Mouse (Mus musculus): ENCODE data around the gene Kctd15. TPM values are rescaled to one million over a fixed set of nuclear protein-coding genes. Genes with fewer than 3 reads are reported as not detected.

The Kctd15 gene
- polyA plus RNA-seq, 1 experiment from 2014 or later = 14.0 TPM

GRCm38 (mm10) chr7:34690111-34690510 lies 33.6 kb upstream of the Kctd15 start:
- no peaks in the 10 kb centered on the region for H3K9me3 ChIP-seq (ENCODE audit: control insufficient read depth, low read length)
- no peak overlapping the region for H3K27ac ChIP-seq (ENCODE audit: low read length)
- H3K36me3 ChIP-seq (ENCODE audit: control insufficient read depth, insufficient read depth, low read length) = no peaks in the 10 kb centered on the region
- no peaks in the 10 kb centered on the region for H3K27me3 ChIP-seq (replicated peaks; ENCODE audit: control insufficient read depth, insufficient read depth, low read length)
- H3K4me3 ChIP-seq (ENCODE audit: low read length) = no peak overlapping the region
- peaks cover 17% of the 10 kb centered on the region for H3K4me1 ChIP-seq (ENCODE audit: control insufficient read depth, insufficient read depth, low read length)
- H3K9ac ChIP-seq (ENCODE audit: low read depth, low read length) = no peak overlapping the region
- no peak overlapping the region for H3K4me2 ChIP-seq (ENCODE audit: low read depth, low read length)
- 67% methylated on average over 13 of the region's 13 CpGs for WGBS
- ATAC-seq = no peak

GRCm38 (mm10) chr7:34689028-34689427 lies 32.5 kb upstream of the Kctd15 start:
- Histone ChIP-seq H3K4me3 (ENCODE audit: low read length) (no peak overlapping the region), H3K27me3 (replicated peaks; ENCODE audit: control insufficient read depth, insufficient read depth, low read length) (no peaks in the 10 kb centered on the region), H3K4me2 (ENCODE audit: low read depth, low read length) (no peak overlapping the region), H3K36me3 (ENCODE audit: control insufficient read depth, insufficient read depth, low read length) (no peaks in the 10 kb centered on the region), H3K9ac (ENCODE audit: low read depth, low read length) (no peak overlapping the region), H3K9me3 (ENCODE audit: control insufficient read depth, low read length) (no peaks in the 10 kb centered on the region), H3K27ac (ENCODE audit: low read length) (no peak overlapping the region), H3K4me1 (ENCODE audit: control insufficient read depth, insufficient read depth, low read length) (peaks cover 17% of the 10 kb centered on the region)
- ATAC-seq = peak; percentile 24; the same call in 1 of the 2 replicates
- WGBS = 12% methylated on average over 6 of the region's 6 CpGs

GRCm38 (mm10) chr7:34685801-34686200 lies 29.3 kb upstream of the Kctd15 start:
- Histone ChIP-seq H3K27me3 (replicated peaks; ENCODE audit: control insufficient read depth, insufficient read depth, low read length) (no peaks in the 10 kb centered on the region), H3K4me1 (ENCODE audit: control insufficient read depth, insufficient read depth, low read length) (peaks cover 17% of the 10 kb centered on the region), H3K27ac (ENCODE audit: low read length) (no peak overlapping the region), H3K9ac (ENCODE audit: low read depth, low read length) (no peak overlapping the region), H3K36me3 (ENCODE audit: control insufficient read depth, insufficient read depth, low read length) (no peaks in the 10 kb centered on the region), H3K4me3 (ENCODE audit: low read length) (no peak overlapping the region), H3K9me3 (ENCODE audit: control insufficient read depth, low read length) (no peaks in the 10 kb centered on the region), H3K4me2 (ENCODE audit: low read depth, low read length) (no peak overlapping the region)
- WGBS = 39% methylated on average over 7 of the region's 7 CpGs
- ATAC-seq = no peak

- Histone ChIP-seq H3K4me1 (ENCODE audit: control insufficient read depth, insufficient read depth, low read length) (peaks cover 17% of the 10 kb centered on the region), H3K36me3 (ENCODE audit: control insufficient read depth, insufficient read depth, low read length) (no peaks in the 10 kb centered on the region), H3K27ac (ENCODE audit: low read length) (no peak overlapping the region), H3K9ac (ENCODE audit: low read depth, low read length) (no peak overlapping the region), H3K4me2 (ENCODE audit: low read depth, low read length) (no peak overlapping the region), H3K27me3 (replicated peaks; ENCODE audit: control insufficient read depth, insufficient read depth, low read length) (no peaks in the 10 kb centered on the region), H3K9me3 (ENCODE audit: control insufficient read depth, low read length) (no peaks in the 10 kb centered on the region), H3K4me3 (ENCODE audit: low read length) (no peak overlapping the region)
- ATAC-seq = peak; percentile 84
- WGBS = 39% methylated on average over 4 of the region's 4 CpGs
Observed at GRCm38 (mm10) chr7:34685176-34685575, 28.6 kb upstream of the Kctd15 start.

- peaks cover 1% of the 10 kb centered on the region for H3K27me3 ChIP-seq (replicated peaks; ENCODE audit: control insufficient read depth, insufficient read depth, low read length)
- WGBS = 57% methylated on average over 15 of the region's 15 CpGs
- no peak overlapping the region for H3K27ac ChIP-seq (ENCODE audit: low read length)
- no peaks in the 10 kb centered on the region for H3K9me3 ChIP-seq (ENCODE audit: control insufficient read depth, low read length)
- H3K4me1 ChIP-seq (ENCODE audit: control insufficient read depth, insufficient read depth, low read length) = peaks cover 6% of the 10 kb centered on the region
- no peak overlapping the region for H3K4me3 ChIP-seq (ENCODE audit: low read length)
- H3K36me3 ChIP-seq (ENCODE audit: control insufficient read depth, insufficient read depth, low read length) = no peaks in the 10 kb centered on the region
- no peak overlapping the region for H3K4me2 ChIP-seq (ENCODE audit: low read depth, low read length)
- H3K9ac ChIP-seq (ENCODE audit: low read depth, low read length) = no peak overlapping the region
- no peak for ATAC-seq
Observed at GRCm38 (mm10) chr7:34680771-34681421, 24.4 kb upstream of the Kctd15 start.

- WGBS = 66% methylated on average over 2 of the region's 2 CpGs
- H3K9ac ChIP-seq (ENCODE audit: low read depth, low read length) = no peak overlapping the region
- no peak overlapping the region for H3K27ac ChIP-seq (ENCODE audit: low read length)
- H3K4me1 ChIP-seq (ENCODE audit: control insufficient read depth, insufficient read depth, low read length) = peaks cover 9% of the 10 kb centered on the region
- H3K4me2 ChIP-seq (ENCODE audit: low read depth, low read length) = no peak overlapping the region
- no peaks in the 10 kb centered on the region for H3K9me3 ChIP-seq (ENCODE audit: control insufficient read depth, low read length)
- no peaks in the 10 kb centered on the region for H3K36me3 ChIP-seq (ENCODE audit: control insufficient read depth, insufficient read depth, low read length)
- peaks cover 12% of the 10 kb centered on the region for H3K27me3 ChIP-seq (replicated peaks; ENCODE audit: control insufficient read depth, insufficient read depth, low read length)
- ATAC-seq = no peak
- H3K4me3 ChIP-seq (ENCODE audit: low read length) = no peak overlapping the region
Observed at GRCm38 (mm10) chr7:34679886-34680285, 23.4 kb upstream of the Kctd15 start.

- Histone ChIP-seq H3K9ac (ENCODE audit: low read depth, low read length) (no peak overlapping the region), H3K4me1 (ENCODE audit: control insufficient read depth, insufficient read depth, low read length) (peaks cover 12% of the 10 kb centered on the region), H3K4me2 (ENCODE audit: low read depth, low read length) (peak overlapping the region; percentile 45), H3K9me3 (ENCODE audit: control insufficient read depth, low read length) (no peaks in the 10 kb centered on the region), H3K27ac (ENCODE audit: low read length) (no peak overlapping the region), H3K27me3 (replicated peaks; ENCODE audit: control insufficient read depth, insufficient read depth, low read length) (peaks cover 15% of the 10 kb centered on the region), H3K4me3 (ENCODE audit: low read length) (peak overlapping the region; percentile 27), H3K36me3 (ENCODE audit: control insufficient read depth, insufficient read depth, low read length) (no peaks in the 10 kb centered on the region)
- 9% methylated on average over 33 of the region's 33 CpGs for WGBS
- peak; percentile 59 for ATAC-seq
Observed at GRCm38 (mm10) chr7:34675831-34676514, 19.4 kb upstream of the Kctd15 start.

GRCm38 (mm10) chr7:34675120-34675790 lies 18.7 kb upstream of the Kctd15 start:
- peaks cover 12% of the 10 kb centered on the region for H3K4me1 ChIP-seq (ENCODE audit: control insufficient read depth, insufficient read depth, low read length)
- no peaks in the 10 kb centered on the region for H3K36me3 ChIP-seq (ENCODE audit: control insufficient read depth, insufficient read depth, low read length)
- H3K9ac ChIP-seq (ENCODE audit: low read depth, low read length) = no peak overlapping the region
- 14% methylated on average over 42 of the region's 42 CpGs for WGBS
- H3K4me2 ChIP-seq (ENCODE audit: low read depth, low read length) = 0 out of 2 replicates have a peak overlapping the region, but pooled peaks have one; percentile 45
- H3K27ac ChIP-seq (ENCODE audit: low read length) = no peak overlapping the region
- no peak; the same call in 1 of the 2 replicates for ATAC-seq
- H3K4me3 ChIP-seq (ENCODE audit: low read length) = peak overlapping the region; percentile 27
- H3K27me3 ChIP-seq (replicated peaks; ENCODE audit: control insufficient read depth, insufficient read depth, low read length) = peaks cover 15% of the 10 kb centered on the region
- H3K9me3 ChIP-seq (ENCODE audit: control insufficient read depth, low read length) = no peaks in the 10 kb centered on the region

- Histone ChIP-seq H3K9me3 (ENCODE audit: control insufficient read depth, low read length) (no peaks in the 10 kb centered on the region), H3K36me3 (ENCODE audit: control insufficient read depth, insufficient read depth, low read length) (no peaks in the 10 kb centered on the region), H3K4me1 (ENCODE audit: control insufficient read depth, insufficient read depth, low read length) (peaks cover 12% of the 10 kb centered on the region), H3K27me3 (replicated peaks; ENCODE audit: control insufficient read depth, insufficient read depth, low read length) (peaks cover 15% of the 10 kb centered on the region), H3K9ac (ENCODE audit: low read depth, low read length) (no peak overlapping the region), H3K4me3 (ENCODE audit: low read length) (no peak overlapping the region), H3K4me2 (ENCODE audit: low read depth, low read length) (no peak overlapping the region), H3K27ac (ENCODE audit: low read length) (no peak overlapping the region)
- 77% methylated on average over 4 of the region's 4 CpGs for WGBS
- no peak for ATAC-seq
Observed at GRCm38 (mm10) chr7:34672916-34673315, 16.4 kb upstream of the Kctd15 start.

Data from intestine, embryonic 16.5 days (tissue).